Mouse (Mus musculus): ENCODE measurements at regions not wholly inside any gene's neighbourhood (a gene's known extent, or its start where the extent isn't known, plus 50 kb on each side); places are given as distances from the start of the nearest gene placed in this dataset.

GRCm38 (mm10) chr5:64738096-64738780 lies 65.0 kb upstream of the Klf3 start:
- 34% methylated on average over 11 of the region's 11 CpGs for WGBS
- no peak for DNase-seq
- no peak overlapping the region for H3K4me3 ChIP-seq (replicated peaks; ENCODE audit: insufficient read depth, low read depth, low read length)
- no peaks in the 10 kb centered on the region for H3K4me1 ChIP-seq (ENCODE audit: control insufficient read depth, insufficient read depth, low read length)
- TF ChIP-seq CTCF (IDR thresholded peaks at IDR 0.05; ENCODE audit: borderline replicate concordance, insufficient read depth, low read depth, low read length): no peak
- no peak for TF ChIP-seq POLR2A (IDR thresholded peaks at IDR 0.05; ENCODE audit: borderline replicate concordance, insufficient read depth, low read length)
- H3K27me3 ChIP-seq (ENCODE audit: control insufficient read depth, insufficient read depth, low read length): no peaks in the 10 kb centered on the region
- H3K27ac ChIP-seq (ENCODE audit: insufficient read depth, low read length): no peak overlapping the region

GRCm38 (mm10) chr5:64738781-64739310 lies 64.3 kb upstream of the Klf3 start:
- Histone ChIP-seq H3K27ac (ENCODE audit: insufficient read depth, low read length) (no peak overlapping the region), H3K4me3 (replicated peaks; ENCODE audit: insufficient read depth, low read depth, low read length) (no peak overlapping the region), H3K4me1 (ENCODE audit: control insufficient read depth, insufficient read depth, low read length) (no peaks in the 10 kb centered on the region), H3K27me3 (ENCODE audit: control insufficient read depth, insufficient read depth, low read length) (no peaks in the 10 kb centered on the region)
- 43% methylated on average over 10 of the region's 10 CpGs for WGBS
- DNase-seq: no peak
- no peak for TF ChIP-seq CTCF (IDR thresholded peaks at IDR 0.05; ENCODE audit: borderline replicate concordance, insufficient read depth, low read depth, low read length)
- no peak for TF ChIP-seq POLR2A (IDR thresholded peaks at IDR 0.05; ENCODE audit: borderline replicate concordance, insufficient read depth, low read length)

- no peak for DNase-seq
- no peak for TF ChIP-seq POLR2A (IDR thresholded peaks at IDR 0.05; ENCODE audit: borderline replicate concordance, insufficient read depth, low read length)
- no peak for TF ChIP-seq CTCF (IDR thresholded peaks at IDR 0.05; ENCODE audit: borderline replicate concordance, insufficient read depth, low read depth, low read length)
- H3K27me3 ChIP-seq (ENCODE audit: control insufficient read depth, insufficient read depth, low read length): no peaks in the 10 kb centered on the region
- 55% methylated on average over 15 of the region's 15 CpGs for WGBS
- no peaks in the 10 kb centered on the region for H3K4me1 ChIP-seq (ENCODE audit: control insufficient read depth, insufficient read depth, low read length)
- H3K27ac ChIP-seq (ENCODE audit: insufficient read depth, low read length): no peak overlapping the region
- H3K4me3 ChIP-seq (replicated peaks; ENCODE audit: insufficient read depth, low read depth, low read length): no peak overlapping the region
These were observed 63.6 kb upstream of the Klf3 start for GRCm38 (mm10) chr5:64739311-64740261.

- H3K4me1 ChIP-seq (ENCODE audit: control insufficient read depth, insufficient read depth, low read length): no peaks in the 10 kb centered on the region
- 76% methylated on average over 4 of the region's 4 CpGs for WGBS
- H3K4me3 ChIP-seq (replicated peaks; ENCODE audit: insufficient read depth, low read depth, low read length): no peak overlapping the region
- no peaks in the 10 kb centered on the region for H3K27me3 ChIP-seq (ENCODE audit: control insufficient read depth, insufficient read depth, low read length)
- H3K27ac ChIP-seq (ENCODE audit: insufficient read depth, low read length): no peak overlapping the region
- TF ChIP-seq POLR2A (IDR thresholded peaks at IDR 0.05; ENCODE audit: borderline replicate concordance, insufficient read depth, low read length) (no peak), CTCF (IDR thresholded peaks at IDR 0.05; ENCODE audit: borderline replicate concordance, insufficient read depth, low read depth, low read length) (no peak)
- DNase-seq: no peak
These were observed 59.1 kb upstream of the Klf3 start for GRCm38 (mm10) chr5:64744041-64744440.

- Histone ChIP-seq H3K4me3 (replicated peaks; ENCODE audit: insufficient read depth, low read depth, low read length) (no peak overlapping the region), H3K27me3 (ENCODE audit: control insufficient read depth, insufficient read depth, low read length) (no peaks in the 10 kb centered on the region), H3K27ac (ENCODE audit: insufficient read depth, low read length) (no peak overlapping the region), H3K4me1 (ENCODE audit: control insufficient read depth, insufficient read depth, low read length) (no peaks in the 10 kb centered on the region)
- TF ChIP-seq POLR2A (IDR thresholded peaks at IDR 0.05; ENCODE audit: borderline replicate concordance, insufficient read depth, low read length) (no peak), CTCF (IDR thresholded peaks at IDR 0.05; ENCODE audit: borderline replicate concordance, insufficient read depth, low read depth, low read length) (no peak)
- WGBS: 82% methylated on average over 5 of the region's 5 CpGs
- DNase-seq: no peak
These were observed 58.7 kb upstream of the Klf3 start for GRCm38 (mm10) chr5:64744455-64744854.

GRCm38 (mm10) chr5:64747461-64747860 lies 55.7 kb upstream of the Klf3 start:
- Histone ChIP-seq H3K27ac (ENCODE audit: insufficient read depth, low read length) (no peak overlapping the region), H3K4me3 (replicated peaks; ENCODE audit: insufficient read depth, low read depth, low read length) (no peak overlapping the region), H3K27me3 (ENCODE audit: control insufficient read depth, insufficient read depth, low read length) (no peaks in the 10 kb centered on the region; the same call in 1 of the 2 replicates), H3K4me1 (ENCODE audit: control insufficient read depth, insufficient read depth, low read length) (no peaks in the 10 kb centered on the region)
- DNase-seq: no peak
- whole genome bisulfite sequencing: 86% methylated on average over 1 of the region's 1 CpGs
- TF ChIP-seq POLR2A (IDR thresholded peaks at IDR 0.05; ENCODE audit: borderline replicate concordance, insufficient read depth, low read length) (no peak), CTCF (IDR thresholded peaks at IDR 0.05; ENCODE audit: borderline replicate concordance, insufficient read depth, low read depth, low read length) (no peak)

GRCm38 (mm10) chr5:64749415-64750166 lies 53.6 kb upstream of the Klf3 start:
- H3K4me3 ChIP-seq (replicated peaks; ENCODE audit: insufficient read depth, low read depth, low read length): no peak overlapping the region
- no peaks in the 10 kb centered on the region; the same call in 1 of the 2 replicates for H3K27me3 ChIP-seq (ENCODE audit: control insufficient read depth, insufficient read depth, low read length)
- 80% methylated on average over 14 of the region's 14 CpGs for WGBS
- TF ChIP-seq CTCF (IDR thresholded peaks at IDR 0.05; ENCODE audit: borderline replicate concordance, insufficient read depth, low read depth, low read length): no peak
- no peak for TF ChIP-seq POLR2A (IDR thresholded peaks at IDR 0.05; ENCODE audit: borderline replicate concordance, insufficient read depth, low read length)
- no peak overlapping the region for H3K27ac ChIP-seq (ENCODE audit: insufficient read depth, low read length)
- DNase-seq: no peak
- H3K4me1 ChIP-seq (ENCODE audit: control insufficient read depth, insufficient read depth, low read length): no peaks in the 10 kb centered on the region
